Comparison of ENCODE assay signal across 15 mouse cellular contexts in genomic region chr19:26730486-26730885, GRCm38 (mm10).
"Had no signal": no experiment of that assay in that cellular context is flagged by ENCODE, and none has a peak within 500 bp of the region (broad histone marks: within the 10 kb centered on the region; RNA-seq: fewer than 3 reads in every experiment).

No protein-coding gene starts in this region.

- H3K9me3 ChIP-seq: liver, embryonic 15.5 days; midbrain, embryonic 10.5 days; neural tube, embryonic 13.5 days; stomach, embryonic 15.5 days had no signal

- H3K4me3 ChIP-seq: layer of hippocampus, adult 2 months; liver, embryonic 15.5 days; midbrain, embryonic 10.5 days; neural tube, embryonic 13.5 days; stomach, embryonic 15.5 days had no signal

- DNase-seq: kidney, postnatal 10 days; kidney, postnatal 4 days; liver; lung, adult 2 months; lung, postnatal 36 days; right cerebral cortex, postnatal 14 days; thymus, adult 2 months; thymus, postnatal 25 days had no signal

- H3K27ac ChIP-seq: layer of hippocampus, adult 2 months; liver, embryonic 15.5 days; midbrain, embryonic 10.5 days; neural tube, embryonic 13.5 days; stomach, embryonic 15.5 days had no signal

- H3K4me1 ChIP-seq: liver, embryonic 15.5 days; stomach, embryonic 15.5 days had no signal

- ATAC-seq: lung, postnatal 0 days; midbrain, embryonic 16.5 days had no signal

- H3K36me3 ChIP-seq: liver, embryonic 15.5 days; midbrain, embryonic 10.5 days; neural tube, embryonic 13.5 days; stomach, embryonic 15.5 days had no signal

- H3K4me2 ChIP-seq: liver, embryonic 15.5 days; neural tube, embryonic 13.5 days; stomach, embryonic 15.5 days had no signal

- H3K27me3 ChIP-seq: liver, embryonic 15.5 days; neural tube, embryonic 13.5 days; stomach, embryonic 15.5 days had no signal

- H3K9ac ChIP-seq: liver, embryonic 15.5 days; neural tube, embryonic 13.5 days; stomach, embryonic 15.5 days had no signal
